Mouse (Mus musculus): ENCODE data around the gene Pgghg. TPM values are rescaled to one million over a fixed set of nuclear protein-coding genes. Genes with fewer than 3 reads are reported as not detected.

Pgghg gene
- polyA plus RNA-seq (2012; rRNA removed), result 10.8 and 15.1 TPM in 2 replicates

GRCm38 (mm10) chr7:140941222-140942051 lies at the start of gene Pgghg:
Gene Pgghg (plus strand): TSS chr7:140941391.
- Histone ChIP-seq H3K4me1 (ENCODE audit: control insufficient read depth, insufficient read depth, insufficient read length, low read length) (peaks cover 8% of the 10 kb centered on the region), H3K27ac (ENCODE audit: insufficient read depth, low read depth, low read length) (peak within 1 kb of the TSS; percentile 85), H3K4me3 (ENCODE audit: low read depth, low read length) (peak within 1 kb of the TSS; percentile 68), H3K27me3 (ENCODE audit: control insufficient read depth, insufficient read depth, low read length) (no peaks in the 10 kb centered on the region), H3K36me3 (ENCODE audit: control insufficient read depth, insufficient read depth, low read length) (peaks cover 9% of the 10 kb centered on the region)
- peak; percentile 39 for TF ChIP-seq POLR2A (IDR thresholded peaks at IDR 0.05; ENCODE audit: low read depth, low read length)
- peak; percentile 95 for TF ChIP-seq CTCF (IDR thresholded peaks at IDR 0.05; ENCODE audit: extremely low read depth, insufficient read length, insufficient replicate concordance, low read depth, low read length)
- under 1% methylated on average over 33 of the region's 33 CpGs for WGBS

- Histone ChIP-seq H3K27ac (ENCODE audit: insufficient read depth, low read depth, low read length) (no peak overlapping the region), H3K4me1 (ENCODE audit: control insufficient read depth, insufficient read depth, insufficient read length, low read length) (no peaks in the 10 kb centered on the region), H3K27me3 (ENCODE audit: control insufficient read depth, insufficient read depth, low read length) (no peaks in the 10 kb centered on the region), H3K4me3 (ENCODE audit: low read depth, low read length) (no peak overlapping the region), H3K36me3 (ENCODE audit: control insufficient read depth, insufficient read depth, low read length) (peaks cover 61% of the 10 kb centered on the region)
- WGBS, result 94% methylated on average over 7 of the region's 7 CpGs
- TF ChIP-seq CTCF (IDR thresholded peaks at IDR 0.05; ENCODE audit: extremely low read depth, insufficient read length, insufficient replicate concordance, low read depth, low read length), result no peak
- TF ChIP-seq POLR2A (IDR thresholded peaks at IDR 0.05; ENCODE audit: low read depth, low read length), result no peak
Measured at GRCm38 (mm10) chr7:140894031-140894430, 47.2 kb upstream of the Pgghg start.

- no peaks in the 10 kb centered on the region for H3K4me1 ChIP-seq (ENCODE audit: control insufficient read depth, insufficient read depth, insufficient read length, low read length)
- no peak for TF ChIP-seq POLR2A (IDR thresholded peaks at IDR 0.05; ENCODE audit: low read depth, low read length)
- TF ChIP-seq CTCF (IDR thresholded peaks at IDR 0.05; ENCODE audit: extremely low read depth, insufficient read length, insufficient replicate concordance, low read depth, low read length), result no peak
- no peaks in the 10 kb centered on the region for H3K27me3 ChIP-seq (ENCODE audit: control insufficient read depth, insufficient read depth, low read length)
- no peak overlapping the region for H3K27ac ChIP-seq (ENCODE audit: insufficient read depth, low read depth, low read length)
- H3K36me3 ChIP-seq (ENCODE audit: control insufficient read depth, insufficient read depth, low read length), result peaks cover 56% of the 10 kb centered on the region
- H3K4me3 ChIP-seq (ENCODE audit: low read depth, low read length), result no peak overlapping the region
- 85% methylated on average over 3 of the region's 3 CpGs for WGBS
Measured at GRCm38 (mm10) chr7:140894611-140895010, 46.6 kb upstream of the Pgghg start.

- 90% methylated on average over 7 of the region's 7 CpGs for WGBS
- H3K27ac ChIP-seq (ENCODE audit: insufficient read depth, low read depth, low read length), result no peak overlapping the region
- TF ChIP-seq CTCF (IDR thresholded peaks at IDR 0.05; ENCODE audit: extremely low read depth, insufficient read length, insufficient replicate concordance, low read depth, low read length) (no peak), POLR2A (IDR thresholded peaks at IDR 0.05; ENCODE audit: low read depth, low read length) (no peak)
- no peaks in the 10 kb centered on the region for H3K27me3 ChIP-seq (ENCODE audit: control insufficient read depth, insufficient read depth, low read length)
- peaks cover 37% of the 10 kb centered on the region for H3K36me3 ChIP-seq (ENCODE audit: control insufficient read depth, insufficient read depth, low read length)
- H3K4me3 ChIP-seq (ENCODE audit: low read depth, low read length), result no peak overlapping the region
- H3K4me1 ChIP-seq (ENCODE audit: control insufficient read depth, insufficient read depth, insufficient read length, low read length), result no peaks in the 10 kb centered on the region
Measured at GRCm38 (mm10) chr7:140897863-140898262, 43.3 kb upstream of the Pgghg start.

- Histone ChIP-seq H3K4me1 (ENCODE audit: control insufficient read depth, insufficient read depth, insufficient read length, low read length) (no peaks in the 10 kb centered on the region), H3K36me3 (ENCODE audit: control insufficient read depth, insufficient read depth, low read length) (peaks cover 32% of the 10 kb centered on the region), H3K27ac (ENCODE audit: insufficient read depth, low read depth, low read length) (no peak overlapping the region), H3K27me3 (ENCODE audit: control insufficient read depth, insufficient read depth, low read length) (no peaks in the 10 kb centered on the region), H3K4me3 (ENCODE audit: low read depth, low read length) (no peak overlapping the region)
- 83% methylated on average over 3 of the region's 3 CpGs for WGBS
- no peak for TF ChIP-seq POLR2A (IDR thresholded peaks at IDR 0.05; ENCODE audit: low read depth, low read length)
- no peak for TF ChIP-seq CTCF (IDR thresholded peaks at IDR 0.05; ENCODE audit: extremely low read depth, insufficient read length, insufficient replicate concordance, low read depth, low read length)
Measured at GRCm38 (mm10) chr7:140899121-140899520, 42.1 kb upstream of the Pgghg start.

GRCm38 (mm10) chr7:140900220-140900619 lies 41.0 kb upstream of the Pgghg start, which contains the start of gene Cox8b:
Gene Cox8b (minus strand): TSS chr7:140900446.
- no peaks in the 10 kb centered on the region for H3K4me1 ChIP-seq (ENCODE audit: control insufficient read depth, insufficient read depth, insufficient read length, low read length)
- no peak within 1 kb of the TSS for H3K4me3 ChIP-seq (ENCODE audit: low read depth, low read length)
- H3K27me3 ChIP-seq (ENCODE audit: control insufficient read depth, insufficient read depth, low read length), result no peaks in the 10 kb centered on the region
- WGBS, result 68% methylated on average over 10 of the region's 10 CpGs
- H3K27ac ChIP-seq (ENCODE audit: insufficient read depth, low read depth, low read length), result no peak within 1 kb of the TSS
- peaks cover 24% of the 10 kb centered on the region for H3K36me3 ChIP-seq (ENCODE audit: control insufficient read depth, insufficient read depth, low read length)
- TF ChIP-seq CTCF (IDR thresholded peaks at IDR 0.05; ENCODE audit: extremely low read depth, insufficient read length, insufficient replicate concordance, low read depth, low read length) (no peak), POLR2A (IDR thresholded peaks at IDR 0.05; ENCODE audit: low read depth, low read length) (no peak)

GRCm38 (mm10) chr7:140902036-140902875 lies 38.9 kb upstream of the Pgghg start:
- 90% methylated on average over 15 of the region's 15 CpGs for WGBS
- no peak overlapping the region for H3K27ac ChIP-seq (ENCODE audit: insufficient read depth, low read depth, low read length)

More at GRCm38 (mm10) chr7:140902036-140902875, 38.9 kb upstream of the Pgghg start:
- peaks cover 14% of the 10 kb centered on the region for H3K36me3 ChIP-seq (ENCODE audit: control insufficient read depth, insufficient read depth, low read length)
- TF ChIP-seq POLR2A (IDR thresholded peaks at IDR 0.05; ENCODE audit: low read depth, low read length) (no peak), CTCF (IDR thresholded peaks at IDR 0.05; ENCODE audit: extremely low read depth, insufficient read length, insufficient replicate concordance, low read depth, low read length) (no peak)
- H3K4me3 ChIP-seq (ENCODE audit: low read depth, low read length), result no peak overlapping the region
- H3K27me3 ChIP-seq (ENCODE audit: control insufficient read depth, insufficient read depth, low read length), result no peaks in the 10 kb centered on the region
- H3K4me1 ChIP-seq (ENCODE audit: control insufficient read depth, insufficient read depth, insufficient read length, low read length), result no peaks in the 10 kb centered on the region

All from small intestine, adult 2 months (tissue).